Mouse (Mus musculus) MEL (cell line): Measurements from ENCODE around the gene Neurod2. TPM values are rescaled to one million over a fixed set of nuclear protein-coding genes. Genes with fewer than 3 reads are reported as not detected.

Experiments used
- DNase-seq: peaks from one replicate; pipeline ENCODE4 v3.0.0; 2011; ENCODE audit warnings: low read depth, low spot score
- H3K27ac ChIP-seq: 2 replicates; pipeline ENCODE4 v1.5.1; 2012; ENCODE audit warnings: low read depth, mild to moderate bottlenecking, control low read depth, low read length, moderate library complexity; ENCODE audit not compliant: control insufficient read depth
- H3K27me3 ChIP-seq, 2 experiments: fragments of 150-350 bp in 1 of 2; sonication (generic) in 1 of 2; 2 replicates each; pipeline ENCODE4 v1.6.1; 2012; ENCODE audit warnings: low read length in 2 of 2, mild to moderate bottlenecking in 2 of 2, improper control_type of control experiment in 1 of 2, moderate library complexity in 1 of 2; ENCODE audit not compliant: insufficient read depth in 2 of 2, control insufficient read depth in 1 of 2
- H3K36me3 ChIP-seq, 2 experiments: 2 replicates each; pipeline ENCODE4 v1.6.1; 2012 to 2014; ENCODE audit warnings: low read length in 2 of 2, improper control_type of control experiment in 1 of 2, inconsistent platforms in 1 of 2, mild to moderate bottlenecking in 1 of 2; ENCODE audit not compliant: insufficient read depth in 2 of 2, control insufficient read depth in 1 of 2
- H3K4me1 ChIP-seq, 2 experiments: fragments of 150-350 bp in 1 of 2; sonication (generic) in 1 of 2; 2 replicates each; pipeline ENCODE4 v1.6.1; 2012; ENCODE audit warnings: low read length in 2 of 2, improper control_type of control experiment in 1 of 2, mild to moderate bottlenecking in 1 of 2; ENCODE audit not compliant: insufficient read depth in 2 of 2, control insufficient read depth in 1 of 2
- H3K4me3 ChIP-seq, 2 experiments: fragments of 150-350 bp in 1 of 2; sonication (generic) in 1 of 2; 2 replicates each; pipeline ENCODE4 v1.5.1; 2012; ENCODE audit warnings: low read depth in 2 of 2, low read length in 2 of 2, mild to moderate bottlenecking in 2 of 2, moderate library complexity in 2 of 2, control low read depth in 1 of 2, improper control_type of control experiment in 1 of 2; ENCODE audit not compliant: control insufficient read depth in 1 of 2, insufficient read depth in 1 of 2
- H3K79me2 ChIP-seq: 2 replicates; pipeline ENCODE4 v1.6.1; 2012; ENCODE audit warnings: mild to moderate bottlenecking, low read length, moderate library complexity; ENCODE audit not compliant: control insufficient read depth, poor library complexity, insufficient read depth
- H3K9ac ChIP-seq: 2 replicates; pipeline ENCODE4 v1.6.1; 2012; ENCODE audit warnings: low read depth, mild to moderate bottlenecking, control low read depth, low read length, moderate library complexity; ENCODE audit not compliant: control insufficient read depth, poor library complexity, severe bottlenecking
- H3K9me3 ChIP-seq: fragments of 150-350 bp; sonication (generic); replicated peaks from 2 replicates; pipeline ENCODE4 v1.6.1; 2012; ENCODE audit warnings: mild to moderate bottlenecking, low read length, improper control_type of control experiment, moderate library complexity; ENCODE audit not compliant: insufficient read depth
- EP300 ChIP-seq, 2 experiments: IDR thresholded peaks; 2 replicates each; pipeline ENCODE4 v1.6.1; 2011; ENCODE audit warnings: improper control_type of control experiment in 2 of 2, low read length in 2 of 2, low read depth in 1 of 2, mild to moderate bottlenecking in 1 of 2
- ETS1 ChIP-seq: IDR thresholded peaks from 2 replicates; pipeline ENCODE4 v1.6.1; 2012; ENCODE audit warnings: low read depth, mild to moderate bottlenecking, inconsistent platforms, low read length, improper control_type of control experiment, moderate library complexity
- GABPA ChIP-seq: IDR thresholded peaks from 2 replicates; pipeline ENCODE4 v1.6.1; 2012; ENCODE audit warnings: low read depth, mild to moderate bottlenecking, inconsistent platforms, low read length, improper control_type of control experiment, moderate library complexity
- HCFC1 ChIP-seq: IDR thresholded peaks from 2 replicates; pipeline ENCODE4 v1.6.1; 2012; ENCODE audit warnings: low read depth, mild to moderate bottlenecking, inconsistent platforms, low read length, improper control_type of control experiment, moderate library complexity
- MAFK ChIP-seq: IDR thresholded peaks from 2 replicates; pipeline ENCODE4 v1.6.1; 2011; ENCODE audit warnings: low read depth, mild to moderate bottlenecking, low read length, improper control_type of control experiment, borderline replicate concordance
- MAX ChIP-seq: IDR thresholded peaks from 2 replicates; pipeline ENCODE4 v1.6.1; 2011; ENCODE audit warnings: low read length, improper control_type of control experiment
- MAZ ChIP-seq: IDR thresholded peaks from 2 replicates; pipeline ENCODE4 v1.6.1; 2012; ENCODE audit warnings: low read depth, mild to moderate bottlenecking, inconsistent platforms, low read length, improper control_type of control experiment
- MXI1 ChIP-seq: IDR thresholded peaks from 2 replicates; pipeline ENCODE4 v1.6.1; 2011; ENCODE audit warnings: mild to moderate bottlenecking, low read depth, low read length, improper control_type of control experiment
- MYC ChIP-seq: IDR thresholded peaks from 2 replicates; pipeline ENCODE4 v1.6.1; 2011; ENCODE audit warnings: low read depth, mild to moderate bottlenecking, low read length, improper control_type of control experiment, moderate library complexity
- POLR2A ChIP-seq, 2 experiments: IDR thresholded peaks; 2 replicates each; pipeline ENCODE4 v1.6.1; 2011 to 2012; ENCODE audit warnings: low read length in 2 of 2, mild to moderate bottlenecking in 2 of 2, control low read depth in 1 of 2, improper control_type of control experiment in 1 of 2, low read depth in 1 of 2, moderate library complexity in 1 of 2; ENCODE audit not compliant: control insufficient read depth in 1 of 2, insufficient read depth in 1 of 2, poor library complexity in 1 of 2
- TCF12 ChIP-seq: IDR thresholded peaks from 2 replicates; pipeline ENCODE4 v1.6.1; 2014; ENCODE audit warnings: low read depth, mild to moderate bottlenecking, inconsistent platforms, low read length, improper control_type of control experiment, moderate library complexity
- USF1 ChIP-seq: IDR thresholded peaks from 2 replicates; pipeline ENCODE4 v1.6.1; 2014; ENCODE audit warnings: low read depth, mild to moderate bottlenecking, inconsistent platforms, low read length, improper control_type of control experiment, moderate library complexity
- USF2 ChIP-seq, 2 experiments: IDR thresholded peaks; 2 replicates each; pipeline ENCODE4 v1.6.1; 2011 to 2012; ENCODE audit warnings: improper control_type of control experiment in 2 of 2, low read length in 2 of 2, borderline replicate concordance in 1 of 2, inconsistent platforms in 1 of 2, low read depth in 1 of 2, mild to moderate bottlenecking in 1 of 2; ENCODE audit not compliant: insufficient read depth in 1 of 2
- ZKSCAN1 ChIP-seq: IDR thresholded peaks from 2 replicates; pipeline ENCODE4 v1.6.1; 2012; ENCODE audit warnings: low read depth, mild to moderate bottlenecking, inconsistent platforms, low read length, improper control_type of control experiment, moderate library complexity
- ZMIZ1 ChIP-seq: IDR thresholded peaks from 2 replicates; pipeline ENCODE4 v1.6.1; 2012; ENCODE audit warnings: low read depth, mild to moderate bottlenecking, inconsistent platforms, low read length, improper control_type of control experiment, moderate library complexity
- ZNF384 ChIP-seq: IDR thresholded peaks from 2 replicates; pipeline ENCODE4 v1.6.1; 2012; ENCODE audit warnings: low read depth, mild to moderate bottlenecking, inconsistent platforms, low read length, improper control_type of control experiment
- polyA plus RNA-seq, 2 experiments: library from polyadenylated mRNA; stranded (reverse) in 1 of 2; unstranded in 1 of 2; fragments of >175 nt in 1 of 2; fragments of >200 nt in 1 of 2; gene quantifications; 2 replicates each; pipeline versions ENCODE4 v1.2.1 to v1.2.4; 2012; ENCODE audit warnings: low replicate concordance in 2 of 2, low read depth in 1 of 2; ENCODE audit not compliant: insufficient read length in 2 of 2, insufficient read depth in 1 of 2, missing spikeins in 1 of 2
- total RNA-seq: library from RNA; depleted of rRNA; stranded (reverse); fragments of 300-350 nt; gene quantifications from 2 replicates; pipeline ENCODE4 v1.2.3, GENCODE M21; 2012; rRNA removed

The Neurod2 gene
- total and polyA plus RNA-seq, 3 experiments, result not detected

- H3K79me2 ChIP-seq, result no peaks in the 10 kb centered on the region
- no peaks in the 10 kb centered on the region; a peak in 1 of 4 replicates for H3K36me3 ChIP-seq
- DNase-seq, result peak; percentile 42
- H3K9me3 ChIP-seq, result no peaks in the 10 kb centered on the region
- no peaks in the 10 kb centered on the region for H3K27me3 ChIP-seq
- TF ChIP-seq HCFC1 (no peak), USF2 (IDR thresholded peaks at IDR 0.05; ENCODE audit: borderline replicate concordance in 1 of 2, insufficient read depth in 1 of 2, low read depth in 1 of 2, low read length in 2 of 2) (no peak), ZNF384 (peak; percentile 81)
- no peak overlapping the region for H3K4me3 ChIP-seq
- H3K27ac ChIP-seq, result no peak overlapping the region
- H3K4me1 ChIP-seq, result no peaks in the 10 kb centered on the region
- H3K9ac ChIP-seq, result no peak overlapping the region
Measured at GRCm38 (mm10) chr11:98285368-98285767, 44.1 kb downstream of the Neurod2 start.

GRCm38 (mm10) chr11:98284230-98284629 is 45.2 kb downstream of the Neurod2 start:
- no peak for TF ChIP-seq ZMIZ1
- no peak for TF ChIP-seq MAFK
- TF ChIP-seq GABPA, result no peak
- TF ChIP-seq MAZ, result no peak
- no peak for TF ChIP-seq TCF12
- no peak for TF ChIP-seq POLR2A (IDR thresholded peaks at IDR 0.05; ENCODE audit: control insufficient read depth in 1 of 2, insufficient read depth in 1 of 2, low read depth in 1 of 2, low read length in 2 of 2, poor library complexity in 1 of 2)
- TF ChIP-seq MXI1, result no peak
- TF ChIP-seq USF1, result no peak
- TF ChIP-seq MAX, result no peak
- Histone ChIP-seq H3K36me3 (no peaks in the 10 kb centered on the region; a peak in 1 of 4 replicates), H3K27ac (no peak overlapping the region), H3K4me3 (no peak overlapping the region), H3K79me2 (no peaks in the 10 kb centered on the region), H3K9me3 (no peaks in the 10 kb centered on the region), H3K4me1 (no peaks in the 10 kb centered on the region), H3K9ac (no peak overlapping the region), H3K27me3 (no peaks in the 10 kb centered on the region)
- DNase-seq, result no peak

GRCm38 (mm10) chr11:98283740-98284139 is 45.7 kb downstream of the Neurod2 start:
- TF ChIP-seq GABPA (no peak), ZKSCAN1 (no peak), ETS1 (no peak), MYC (no peak), EP300 (IDR thresholded peaks at IDR 0.05; ENCODE audit: low read depth in 1 of 2, low read length in 2 of 2) (no peak)
- H3K9me3 ChIP-seq, result no peaks in the 10 kb centered on the region
- H3K27me3 ChIP-seq, result no peaks in the 10 kb centered on the region
- no peak overlapping the region for H3K4me3 ChIP-seq
- H3K79me2 ChIP-seq, result no peaks in the 10 kb centered on the region
- no peaks in the 10 kb centered on the region for H3K4me1 ChIP-seq
- no peak overlapping the region for H3K27ac ChIP-seq
- DNase-seq, result no peak
- no peak overlapping the region for H3K9ac ChIP-seq
- no peaks in the 10 kb centered on the region; a peak in 1 of 4 replicates for H3K36me3 ChIP-seq

Other genes with a start within 250 kb of the Neurod2 start
- 4.4 and 6.0 TPM in 2 replicates for gene Fbxl20, start 179.2 kb downstream of the Neurod2 start, total RNA-seq
- 1 to 10 TPM in 1 of 2 experiments, not detected in 1; 10.0 TPM for gene Fbxl20, start 179.2 kb downstream of the Neurod2 start, polyA plus RNA-seq
- 39.9 and 43.6 TPM in 2 replicates for gene Med1, start 136.4 kb downstream of the Neurod2 start, total RNA-seq
- gene Med1, start 136.4 kb downstream of the Neurod2 start, polyA plus RNA-seq, result 100 to 1,000 TPM in 1 of 2 experiments, 10 to 100 TPM in 1; 58.6 to 122 TPM
- gene Cdk12, start 126.6 kb downstream of the Neurod2 start, total RNA-seq, result 34.3 and 35.2 TPM in 2 replicates
- 10 to 100 TPM; 34.6 to 45.5 TPM for gene Cdk12, start 126.6 kb downstream of the Neurod2 start, polyA plus RNA-seq
- gene Ppp1r1b, start 18.8 kb upstream of the Neurod2 start, total RNA-seq, result 25.4 and 35.2 TPM in 2 replicates
- gene Ppp1r1b, start 18.8 kb upstream of the Neurod2 start, polyA plus RNA-seq, result 100 to 1,000 TPM in 1 of 2 experiments, not detected in 1; 114 TPM
- 61.7 and 62.5 TPM in 2 replicates for gene Stard3, start 28.7 kb upstream of the Neurod2 start, total RNA-seq
- 10 to 100 TPM in 1 of 2 experiments, not detected in 1; 53.0 TPM for gene Stard3, start 28.7 kb upstream of the Neurod2 start, polyA plus RNA-seq
- not detected in 2 replicates for gene Tcap, start 54.2 kb upstream of the Neurod2 start, total RNA-seq
- gene Tcap, start 54.2 kb upstream of the Neurod2 start, polyA plus RNA-seq, result under 1 TPM in 1 of 2 experiments, not detected in 1; 0.07 TPM
- not detected in 2 replicates for gene Pnmt, start 56.8 kb upstream of the Neurod2 start, total RNA-seq
- not detected for gene Pnmt, start 56.8 kb upstream of the Neurod2 start, polyA plus RNA-seq
- gene Pgap3, start 70.8 kb upstream of the Neurod2 start, total RNA-seq, result 5.9 and 7.4 TPM in 2 replicates
- 1 to 10 TPM in 1 of 2 experiments, not detected in 1; 8.4 TPM for gene Pgap3, start 70.8 kb upstream of the Neurod2 start, polyA plus RNA-seq
- gene Erbb2, start 82.8 kb upstream of the Neurod2 start, total RNA-seq, result not detected in 2 replicates
- gene Erbb2, start 82.8 kb upstream of the Neurod2 start, polyA plus RNA-seq, result not detected
- gene Mien1, start 109.3 kb upstream of the Neurod2 start, total RNA-seq, result 74.0 and 93.2 TPM in 2 replicates
- gene Mien1, start 109.3 kb upstream of the Neurod2 start, polyA plus RNA-seq, result 10 to 100 TPM in 1 of 2 experiments, not detected in 1; 71.6 TPM
- not detected in 2 replicates for gene Grb7, start 116.7 kb upstream of the Neurod2 start, total RNA-seq
- gene Grb7, start 116.7 kb upstream of the Neurod2 start, polyA plus RNA-seq, result under 1 TPM in 1 of 2 experiments, not detected in 1; 0.21 TPM
- 0.12 TPM in 1 of 2 replicates, not detected in the other for gene Ikzf3, start 216.4 kb upstream of the Neurod2 start, total RNA-seq
- not detected for gene Ikzf3, start 216.4 kb upstream of the Neurod2 start, polyA plus RNA-seq
- 0.12 and 0.42 TPM in 2 replicates for gene Zpbp2, start 221.4 kb upstream of the Neurod2 start, total RNA-seq
- gene Zpbp2, start 221.4 kb upstream of the Neurod2 start, polyA plus RNA-seq, result under 1 TPM in 1 of 2 experiments, not detected in 1; 0.58 TPM